Mouse (Mus musculus) liver, adult 2 months (tissue): ENCODE measurements around the gene Ctdsp2.

ENCODE experiments used
- CTCF ChIP-seq: fragments of 200-500 bp; IDR thresholded peaks from 2 replicates; pipeline ENCODE4 v1.5.1; 2011; ENCODE audit warnings: low read depth, low read length, control low read depth
- POLR2A ChIP-seq: fragments of 200-500 bp; IDR thresholded peaks from 2 replicates; pipeline ENCODE4 v1.6.1; 2011; ENCODE audit warnings: low read length, control low read depth; ENCODE audit not compliant: insufficient read depth; ENCODE audit errors: extremely low read depth

DNA sequence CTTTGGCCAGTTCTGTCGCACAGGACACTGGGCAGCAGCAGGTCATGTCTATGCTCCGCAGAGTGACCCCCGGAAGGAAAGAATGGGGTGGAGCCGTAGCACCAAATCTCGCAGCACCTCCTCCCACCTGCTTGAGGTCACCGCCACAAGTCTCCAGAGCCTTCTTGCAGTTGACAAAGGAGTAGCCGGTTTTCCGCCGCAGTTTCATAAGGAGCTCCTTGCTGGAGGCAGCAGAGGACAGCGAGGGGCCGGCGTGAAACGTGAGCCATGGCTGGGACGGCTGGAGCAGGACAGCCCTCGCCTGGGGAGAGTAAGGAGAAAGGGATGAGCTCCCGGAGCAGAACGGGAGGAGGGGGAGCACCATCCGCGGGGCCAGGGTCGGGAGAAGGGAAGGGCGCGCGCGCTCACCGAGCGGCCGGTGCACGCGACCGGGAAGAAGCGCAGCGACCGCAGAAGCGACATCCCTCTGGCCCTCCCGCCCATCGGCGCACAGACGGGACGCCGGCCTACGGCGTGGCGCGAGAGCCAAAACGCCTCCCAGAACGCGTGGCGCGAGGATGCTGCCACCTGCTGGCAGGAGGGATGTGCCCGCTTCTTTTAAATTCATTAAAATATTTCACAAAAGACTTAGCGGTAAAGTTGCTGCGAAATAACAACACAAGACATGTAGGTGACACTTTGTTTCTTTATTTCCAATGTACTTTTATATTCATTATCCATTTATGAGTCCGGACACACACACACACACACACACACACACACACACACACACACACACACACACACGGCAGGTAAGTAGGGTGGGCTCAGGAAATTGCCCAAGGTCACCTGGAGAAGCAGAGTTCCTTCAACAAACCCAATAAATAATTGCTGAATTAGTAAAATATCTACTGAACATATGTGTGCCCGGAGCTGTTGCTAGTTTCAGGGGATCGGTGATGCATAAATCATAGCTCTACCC is 52.1 kb downstream of the Ctdsp2 start, which contains the start of gene Tsfm:
- TF ChIP-seq POLR2A (peak; percentile 45; the same call in 1 of the 2 replicates), CTCF (peak; percentile 96)
